Mouse (Mus musculus): ENCODE measurements around the gene Zbtb16. TPM values are rescaled to one million over a fixed set of nuclear protein-coding genes. Genes with fewer than 3 reads are reported as not detected.

The Zbtb16 gene
- total RNA-seq (2023; ENCODE audit: inconsistent age), result 0.21 to 0.72 TPM (median 0.34 TPM) in 4 replicates

GRCm38 (mm10) chr9:48835631-48836565 is at the start of gene Zbtb16:
Zbtb16 (minus strand) TSS chr9:48836222.

GRCm38 (mm10) chr9:48604939-48605598 is 231.0 kb downstream of the Zbtb16 start, which contains the start of gene Nnmt:
Nnmt (minus strand) TSS chr9:48605153.

Other genes starting within 250 kb of the Zbtb16 start
- not detected in 4 replicates for gene Nnmt, start 231.1 kb downstream of the Zbtb16 start, total RNA-seq (2023; ENCODE audit: inconsistent age)
- not detected in 4 replicates for gene Htr3a, start 74.9 kb upstream of the Zbtb16 start, total RNA-seq (2023; ENCODE audit: inconsistent age)
- gene Htr3b, start 128.8 kb upstream of the Zbtb16 start, total RNA-seq (2023; ENCODE audit: inconsistent age), result not detected in 4 replicates
- 46.8 to 56.4 TPM (median 51.0 TPM) in 4 replicates for gene Usp28, start 149.2 kb upstream of the Zbtb16 start, total RNA-seq (2023; ENCODE audit: inconsistent age)
- gene Zw10, start 219.4 kb upstream of the Zbtb16 start, total RNA-seq (2023; ENCODE audit: inconsistent age), result 39.7 to 44.3 TPM (median 41.9 TPM) in 4 replicates
- gene Tmprss5, start 245.0 kb upstream of the Zbtb16 start, total RNA-seq (2023; ENCODE audit: inconsistent age), result not detected in 4 replicates